Mouse (Mus musculus) stomach, postnatal 0 days (tissue): ENCODE measurements around the gene Iqce. TPM values are rescaled to one million over a fixed set of nuclear protein-coding genes. Genes with fewer than 3 reads are reported as not detected.

ENCODE experiments used
- ATAC-seq: fragments of 200-750 bp; cut with Nextera tagmentation; 2 replicates; pipeline ENCODE4 v1.8.0; 2017; ENCODE audit not compliant: low FRiP score, low TSS enrichment
- DNase-seq: peaks from one replicate; pipeline ENCODE4 v3.0.0-alpha.2; 2016; ENCODE audit warnings: low spot score
- H3K27ac ChIP-seq: fragments of 300-500 bp; sonication (generic); replicated peaks from 2 replicates; pipeline ENCODE4 v1.5.1; 2014; ENCODE audit warnings: mild to moderate bottlenecking, control low read depth
- H3K27me3 ChIP-seq: fragments of 300-500 bp; sonication (generic); 2 replicates; pipeline ENCODE4 v1.6.1; 2014; ENCODE audit warnings: low read length; ENCODE audit not compliant: control insufficient read depth, insufficient read depth
- H3K36me3 ChIP-seq: fragments of 300-500 bp; sonication (generic); 2 replicates; pipeline ENCODE4 v1.6.1; 2014; ENCODE audit warnings: low read length, mixed read lengths; ENCODE audit not compliant: control insufficient read depth, insufficient read depth
- H3K4me1 ChIP-seq: fragments of 300-500 bp; sonication (generic); replicated peaks from 2 replicates; pipeline ENCODE4 v1.6.1; 2014; ENCODE audit warnings: antibody characterized with exemption; ENCODE audit not compliant: control insufficient read depth, insufficient read depth
- H3K4me2 ChIP-seq: fragments of 300-500 bp; sonication (generic); replicated peaks from 2 replicates; pipeline ENCODE4 v1.6.1; 2014; ENCODE audit warnings: low read depth, mild to moderate bottlenecking, control low read depth, moderate library complexity
- H3K4me3 ChIP-seq: fragments of 300-500 bp; sonication (generic); 2 replicates; pipeline ENCODE4 v1.5.1; 2014; ENCODE audit warnings: low read depth, low read length, control low read depth
- H3K9ac ChIP-seq: fragments of 300-500 bp; sonication (generic); 2 replicates; pipeline ENCODE4 v1.6.1; 2014; ENCODE audit warnings: mild to moderate bottlenecking, low read length, control low read depth, mixed read lengths
- H3K9me3 ChIP-seq: fragments of 300-500 bp; sonication (generic); 2 replicates; pipeline ENCODE4 v1.6.1; 2016; ENCODE audit warnings: low read length; ENCODE audit not compliant: control insufficient read depth
- CTCF ChIP-seq: IDR thresholded peaks from 2 replicates; pipeline ENCODE4 v1.5.1; 2016; ENCODE audit warnings: antibody characterized with exemption, low read depth, mild to moderate bottlenecking, moderate library complexity
- EP300 ChIP-seq: optimal IDR thresholded peaks from 2 replicates; pipeline ENCODE3; 2016; ENCODE audit warnings: antibody characterized with exemption
- WGBS: fragments of 180-500 bp; shearing (Covaris S2); extraction: QIAGEN DNeasy Blood & Tissue Kit; methylation state at CpG from one replicate; pipeline ENCODE4 v1.1.7; 2014; 5-methylcytosine and 5-hydroxymethylcytosine counted together
- polyA plus RNA-seq: library from polyadenylated mRNA; unstranded; fragments of >200 nt; fragmentation: Nextera tagmentation; extraction: Ambion mirVana; gene quantifications from 2 replicates; pipeline ENCODE4 v1.2.1, GENCODE M21; 2015

Gene Iqce
- polyA plus RNA-seq, 1 experiment from 2014 or later = 6.0 TPM

DNA sequence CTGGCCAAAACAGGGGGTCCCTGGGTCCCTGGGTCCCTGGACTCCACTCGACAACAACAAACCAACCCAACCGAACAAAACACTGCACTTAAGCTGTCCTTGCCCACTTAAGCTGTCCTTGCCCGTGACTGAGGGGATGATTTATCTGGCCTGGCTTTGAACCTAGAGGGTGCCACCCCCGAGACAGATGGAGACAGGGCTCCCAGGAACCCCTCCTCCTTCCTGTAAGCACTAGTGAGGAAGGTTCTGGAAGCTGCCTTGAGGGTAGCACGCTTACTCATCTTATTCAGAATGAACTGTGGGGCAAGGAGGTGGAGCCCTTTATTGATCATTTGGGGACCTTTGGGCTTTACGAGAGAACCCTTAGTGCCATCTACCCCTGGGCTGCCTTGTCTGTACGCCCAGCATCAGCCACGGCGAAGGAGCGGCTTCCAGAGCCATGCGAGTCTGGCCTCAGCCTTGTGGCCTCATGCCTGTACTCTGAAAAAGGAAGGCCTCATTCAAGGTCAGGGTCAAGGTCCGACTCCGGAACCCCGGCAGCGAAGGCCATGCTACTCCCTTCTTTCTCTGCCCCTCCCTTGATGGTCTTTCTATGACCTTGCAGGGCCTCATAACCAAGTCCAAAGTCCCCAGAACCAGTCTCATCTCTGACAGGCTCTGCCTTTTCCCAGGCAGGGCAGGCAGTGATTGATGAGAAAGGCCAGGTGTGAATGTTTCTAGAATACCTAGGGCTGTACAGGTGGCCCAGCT is 47.9 kb downstream of the Iqce start:
- TF ChIP-seq EP300 (no peak), CTCF (no peak)
- Histone ChIP-seq H3K27me3 (no peaks in the 10 kb centered on the region), H3K4me2 (no peak overlapping the region), H3K4me3 (no peak overlapping the region), H3K9me3 (no peaks in the 10 kb centered on the region), H3K36me3 (no peaks in the 10 kb centered on the region), H3K27ac (no peak overlapping the region), H3K9ac (no peak overlapping the region), H3K4me1 (no peaks in the 10 kb centered on the region; the same call in none of the 2 replicates)
- 70% methylated on average over 15 of the region's 15 CpGs for WGBS
- no peak for DNase-seq
- ATAC-seq = no peak

DNA sequence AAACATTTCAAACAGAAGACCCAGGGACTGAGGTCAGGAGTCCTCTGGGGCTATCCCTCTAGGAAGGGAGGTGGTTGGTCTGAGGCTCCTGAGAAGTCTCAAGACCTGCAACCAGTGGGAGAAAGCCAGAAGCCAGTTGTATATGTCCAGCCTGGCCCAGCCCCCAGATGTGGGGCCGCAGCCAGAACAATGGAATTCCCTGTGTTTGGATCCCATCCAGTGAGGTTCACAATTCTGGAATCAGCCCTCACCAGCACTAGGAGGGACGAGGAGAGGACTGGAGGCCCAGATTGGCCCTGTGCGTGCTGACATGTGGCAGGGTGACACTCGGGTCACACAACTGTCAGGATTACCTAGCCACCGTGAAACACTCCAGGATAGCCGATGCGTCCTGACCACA is 49.6 kb downstream of the Iqce start:
- H3K27ac ChIP-seq = 0 out of 2 replicates have a peak overlapping the region, but pooled peaks have one; percentile 35

DNA sequence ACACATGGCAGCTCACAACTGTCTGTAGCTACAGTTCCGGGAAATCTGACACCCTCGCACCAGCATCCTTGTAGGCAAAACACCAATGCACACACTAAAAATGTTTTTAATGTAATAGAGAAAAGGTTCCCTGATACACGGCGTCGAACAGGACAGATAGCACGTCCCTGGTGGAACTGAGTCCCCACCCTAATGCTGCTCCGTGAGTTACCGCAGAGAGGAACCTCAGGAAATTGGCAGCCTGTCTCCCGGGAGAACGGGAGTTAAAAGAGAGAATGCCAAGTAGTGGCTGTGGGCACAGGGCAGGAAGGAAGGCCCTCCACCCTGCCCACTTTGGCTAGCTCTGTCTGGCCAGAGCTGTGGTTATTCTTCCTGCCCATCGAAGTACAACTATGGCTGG is 50.9 kb downstream of the Iqce start:
- ATAC-seq (no peak), DNase-seq (no peak)
- Histone ChIP-seq H3K4me2 (no peak overlapping the region), H3K9ac (no peak overlapping the region), H3K4me3 (no peak overlapping the region), H3K4me1 (peaks cover 5% of the 10 kb centered on the region), H3K36me3 (no peaks in the 10 kb centered on the region), H3K27ac (no peak overlapping the region), H3K9me3 (no peaks in the 10 kb centered on the region), H3K27me3 (no peaks in the 10 kb centered on the region)
- no peak for TF ChIP-seq CTCF
- no peak for TF ChIP-seq EP300
- 81% methylated on average over 11 of the region's 11 CpGs for WGBS

More for the DNA sequence above, 49.6 kb downstream of the Iqce start:
- DNase-seq (no peak), ATAC-seq (no peak)
- Histone ChIP-seq H3K36me3 (no peaks in the 10 kb centered on the region), H3K27me3 (no peaks in the 10 kb centered on the region), H3K4me3 (no peak overlapping the region), H3K9me3 (no peaks in the 10 kb centered on the region), H3K4me2 (no peak overlapping the region), H3K9ac (no peak overlapping the region), H3K4me1 (peaks cover 2% of the 10 kb centered on the region)
- WGBS = 50% methylated on average over 7 of the region's 7 CpGs
- no peak for TF ChIP-seq EP300
- TF ChIP-seq CTCF = no peak

DNA sequence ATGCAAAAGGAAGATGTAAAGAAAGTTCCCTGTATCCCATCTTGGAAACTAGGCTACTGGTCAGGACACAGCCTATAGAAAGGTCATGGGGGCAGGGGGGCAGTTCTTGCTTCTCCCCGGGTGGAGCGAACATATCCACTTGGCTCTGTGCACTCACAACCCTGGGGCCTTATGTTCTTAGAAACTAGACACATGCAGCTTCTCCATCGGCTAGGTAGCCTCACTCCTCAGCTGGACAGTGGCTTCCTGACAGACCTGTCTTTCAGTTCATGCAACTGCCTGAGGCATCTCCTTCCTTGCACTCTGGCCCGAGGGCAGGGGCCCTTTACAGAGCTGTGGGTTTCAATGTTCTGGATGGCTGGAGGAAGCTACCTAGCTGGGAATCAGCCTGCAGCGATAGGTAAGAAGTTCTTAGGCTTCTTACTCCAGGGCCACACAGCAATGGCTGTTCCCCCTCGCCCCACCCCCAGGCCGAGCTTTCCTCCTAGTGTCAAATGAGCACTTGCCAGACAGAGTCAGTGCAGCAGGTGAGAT is 52.2 kb downstream of the Iqce start:
- Histone ChIP-seq H3K27me3 (no peaks in the 10 kb centered on the region), H3K4me3 (no peak overlapping the region), H3K36me3 (no peaks in the 10 kb centered on the region), H3K4me2 (no peak overlapping the region; the same call in 1 of the 2 replicates), H3K4me1 (peaks cover 5% of the 10 kb centered on the region), H3K9me3 (no peaks in the 10 kb centered on the region), H3K27ac (no peak overlapping the region), H3K9ac (no peak overlapping the region)
- TF ChIP-seq EP300 = no peak
- no peak for TF ChIP-seq CTCF
- DNase-seq (no peak), ATAC-seq (no peak)
- WGBS = 68% methylated on average over 7 of the region's 7 CpGs

DNA sequence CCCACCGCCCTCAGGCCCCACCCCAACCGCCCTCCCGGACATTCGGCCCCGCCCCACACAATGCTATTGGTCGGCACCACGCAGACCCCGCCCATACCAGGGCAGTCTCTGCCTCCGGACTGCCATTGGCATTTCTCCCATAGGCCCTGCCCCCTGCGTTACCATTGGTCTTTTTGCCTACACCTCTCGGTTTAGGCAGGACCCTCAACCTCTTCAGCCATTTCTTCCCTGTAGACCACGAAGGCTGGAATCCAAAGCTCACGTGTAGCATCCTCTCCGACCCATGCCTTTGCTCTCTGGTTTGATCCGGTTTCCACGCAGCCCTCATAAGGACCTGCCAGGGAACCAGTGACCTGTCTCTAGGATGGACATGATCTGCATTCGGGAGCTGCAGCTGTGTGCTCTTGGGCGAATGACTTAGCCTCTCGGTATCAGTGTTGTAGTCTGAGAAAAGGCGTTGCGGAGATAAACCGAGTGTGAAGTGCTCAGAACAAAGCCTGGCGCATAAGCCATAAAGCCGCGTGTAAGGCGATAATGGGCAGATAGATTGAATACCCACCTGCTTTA is 53.0 kb downstream of the Iqce start:
- ATAC-seq (peak; percentile 97), DNase-seq (peak; percentile 99)
- Histone ChIP-seq H3K9ac (peak overlapping the region; percentile 56), H3K4me2 (peak overlapping the region; percentile 59), H3K36me3 (no peaks in the 10 kb centered on the region), H3K27me3 (no peaks in the 10 kb centered on the region), H3K4me3 (peak overlapping the region; percentile 92), H3K27ac (no peak overlapping the region; the same call in 1 of the 2 replicates), H3K4me1 (peaks cover 5% of the 10 kb centered on the region), H3K9me3 (no peaks in the 10 kb centered on the region)
- no peak for TF ChIP-seq EP300
- TF ChIP-seq CTCF = no peak
- 6% methylated on average over 26 of the region's 26 CpGs for whole genome bisulfite sequencing
